Mouse (Mus musculus) lung, postnatal 0 days (tissue): ENCODE results near the gene B3gnt3.

Experiments used
- CTCF ChIP-seq: IDR thresholded peaks from 2 replicates; pipeline ENCODE4 v1.5.1; 2016; ENCODE audit warnings: antibody characterized with exemption, mild to moderate bottlenecking
- EP300 ChIP-seq: IDR thresholded peaks from 2 replicates; pipeline ENCODE4 v1.6.1; 2016; ENCODE audit warnings: antibody characterized with exemption, mild to moderate bottlenecking, control low read depth

GRCm38 (mm10) chr8:71658515-71659049 lies 43.0 kb downstream of the B3gnt3 start:
- TF ChIP-seq CTCF (no peak), EP300 (no peak)
